Mouse (Mus musculus) lung, postnatal 0 days (tissue): ENCODE data around the gene Kcnb1.

Source experiments
- CTCF ChIP-seq: IDR thresholded peaks from 2 replicates; pipeline ENCODE4 v1.5.1; 2016; ENCODE audit warnings: antibody characterized with exemption, mild to moderate bottlenecking
- EP300 ChIP-seq: IDR thresholded peaks from 2 replicates; pipeline ENCODE4 v1.6.1; 2016; ENCODE audit warnings: antibody characterized with exemption, mild to moderate bottlenecking, control low read depth

GRCm38 (mm10) chr2:167109506-167109905 lies 80.4 kb downstream of the Kcnb1 start:
- TF ChIP-seq CTCF (no peak), EP300 (no peak)
